Mouse (Mus musculus) heart, embryonic 11.5 days (tissue): ENCODE data around the gene Sfn. TPM values are rescaled to one million over a fixed set of nuclear protein-coding genes. Genes with fewer than 3 reads are reported as not detected.
"Not testable (repeated sequence)": the region's sequence is repeated elsewhere in the genome, so short reads cannot be mapped to it uniquely, and the experiment has no call there.

Experiments used
- ATAC-seq: fragments of 200-750 bp; cut with Nextera tagmentation; replicated peaks from 2 replicates; pipeline ENCODE4 v1.8.0; 2017; ENCODE audit warnings: moderate library complexity; ENCODE audit not compliant: insufficient number of reproducible peaks, low FRiP score, low TSS enrichment
- H3K27ac ChIP-seq: fragments of 300-500 bp; sonication (generic); 2 replicates; pipeline ENCODE4 v1.5.1; 2014; ENCODE audit warnings: mild to moderate bottlenecking, low read depth, low read length
- H3K27me3 ChIP-seq: fragments of 300-500 bp; sonication (generic); 2 replicates; pipeline ENCODE4 v1.6.1; 2014; ENCODE audit warnings: mild to moderate bottlenecking, low read length, mixed read lengths; ENCODE audit not compliant: control insufficient read depth, insufficient read depth
- H3K36me3 ChIP-seq: fragments of 300-500 bp; sonication (generic); 2 replicates; pipeline ENCODE4 v1.6.1; 2014; ENCODE audit warnings: mild to moderate bottlenecking, low read length, moderate library complexity, mixed read lengths; ENCODE audit not compliant: control insufficient read depth, insufficient read depth
- H3K4me1 ChIP-seq: fragments of 300-500 bp; sonication (generic); 2 replicates; pipeline ENCODE4 v1.6.1; 2014; ENCODE audit warnings: low read length; ENCODE audit not compliant: control insufficient read depth, insufficient read depth
- H3K4me2 ChIP-seq: fragments of 300-500 bp; sonication (generic); 2 replicates; pipeline ENCODE4 v1.6.1; 2014; ENCODE audit warnings: mild to moderate bottlenecking, moderate library complexity
- H3K4me3 ChIP-seq: fragments of 300-500 bp; sonication (generic); 2 replicates; pipeline ENCODE4 v1.5.1; 2014; ENCODE audit warnings: low read depth, low read length
- H3K9ac ChIP-seq: fragments of 300-500 bp; sonication (generic); 2 replicates; pipeline ENCODE4 v1.6.1; 2014; ENCODE audit warnings: mild to moderate bottlenecking, low read depth, low read length, moderate library complexity
- H3K9me3 ChIP-seq: fragments of 300-500 bp; sonication (generic); replicated peaks from 2 replicates; pipeline ENCODE4 v1.6.1; 2016; ENCODE audit warnings: low read length; ENCODE audit not compliant: control insufficient read depth
- WGBS: fragments of 180-500 bp; shearing (Covaris S2); extraction: QIAGEN DNeasy Blood & Tissue Kit; methylation state at CpG from one replicate; pipeline ENCODE4 v1.1.7; 2014; ENCODE audit not compliant: insufficient replicate concordance; 5-methylcytosine and 5-hydroxymethylcytosine counted together
- polyA plus RNA-seq: library from polyadenylated mRNA; unstranded; fragments of >200 nt; fragmentation: Nextera tagmentation; extraction: Ambion mirVana; gene quantifications from 2 replicates; pipeline ENCODE4 v1.2.1, GENCODE M21; 2014

Sfn gene
- 1.7 and 3.0 TPM in 2 replicates for polyA plus RNA-seq

DNA sequence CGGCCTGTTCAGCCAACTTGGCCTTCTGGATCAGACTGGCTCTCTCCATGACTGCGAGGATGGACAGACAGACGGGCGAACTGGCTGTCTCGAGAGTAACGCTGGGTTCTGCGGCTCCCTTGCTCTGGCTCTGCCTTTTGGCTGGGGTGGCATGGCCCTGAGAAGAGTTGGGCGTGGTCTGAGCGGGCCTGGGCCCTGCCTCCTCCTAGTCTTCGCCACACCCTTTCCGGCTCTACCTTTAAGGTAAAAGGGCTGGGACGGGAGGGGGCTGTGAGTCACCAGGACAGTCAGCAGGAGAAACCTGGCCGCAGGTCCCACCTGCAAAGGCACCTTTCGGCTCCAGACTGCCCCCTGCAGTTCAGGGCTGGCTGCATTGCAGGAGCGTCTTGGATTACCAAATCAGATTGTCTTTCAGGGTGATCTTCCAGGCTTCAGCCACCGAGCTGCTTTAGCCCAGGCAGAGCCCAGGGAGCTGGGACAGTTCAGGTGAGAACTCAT lies at the start of gene Sfn:
Gene Sfn (minus strand): TSS at position 448 of the 498 bp plus-strand sequence.
- WGBS, result 3% methylated on average over 16 of the region's 16 CpGs
- Histone ChIP-seq H3K27ac (no peak within 1 kb of the TSS), H3K4me2 (peak within 1 kb of the TSS; percentile 59), H3K27me3 (peaks cover 41% of the 10 kb centered on the region), H3K9me3 (no peaks in the 10 kb centered on the region), H3K4me3 (peak within 1 kb of the TSS; percentile 30), H3K36me3 (no peaks in the 10 kb centered on the region), H3K9ac (no peak within 1 kb of the TSS), H3K4me1 (peaks cover 14% of the 10 kb centered on the region)
- ATAC-seq, result no peak

- H3K4me2 ChIP-seq, result no peak overlapping the region
- no peaks in the 10 kb centered on the region for H3K27me3 ChIP-seq
- H3K27ac ChIP-seq, result no peak overlapping the region
- no peak overlapping the region for H3K4me3 ChIP-seq
- no peaks in the 10 kb centered on the region for H3K36me3 ChIP-seq
- ATAC-seq, result no peak
- H3K9me3 ChIP-seq, result no peaks in the 10 kb centered on the region
- WGBS, result 56% methylated on average over 10 of the region's 10 CpGs
- H3K4me1 ChIP-seq, result no peaks in the 10 kb centered on the region
- no peak overlapping the region for H3K9ac ChIP-seq
Measured at GRCm38 (mm10) chr4:133651445-133651844, 49.5 kb upstream of the Sfn start.

DNA sequence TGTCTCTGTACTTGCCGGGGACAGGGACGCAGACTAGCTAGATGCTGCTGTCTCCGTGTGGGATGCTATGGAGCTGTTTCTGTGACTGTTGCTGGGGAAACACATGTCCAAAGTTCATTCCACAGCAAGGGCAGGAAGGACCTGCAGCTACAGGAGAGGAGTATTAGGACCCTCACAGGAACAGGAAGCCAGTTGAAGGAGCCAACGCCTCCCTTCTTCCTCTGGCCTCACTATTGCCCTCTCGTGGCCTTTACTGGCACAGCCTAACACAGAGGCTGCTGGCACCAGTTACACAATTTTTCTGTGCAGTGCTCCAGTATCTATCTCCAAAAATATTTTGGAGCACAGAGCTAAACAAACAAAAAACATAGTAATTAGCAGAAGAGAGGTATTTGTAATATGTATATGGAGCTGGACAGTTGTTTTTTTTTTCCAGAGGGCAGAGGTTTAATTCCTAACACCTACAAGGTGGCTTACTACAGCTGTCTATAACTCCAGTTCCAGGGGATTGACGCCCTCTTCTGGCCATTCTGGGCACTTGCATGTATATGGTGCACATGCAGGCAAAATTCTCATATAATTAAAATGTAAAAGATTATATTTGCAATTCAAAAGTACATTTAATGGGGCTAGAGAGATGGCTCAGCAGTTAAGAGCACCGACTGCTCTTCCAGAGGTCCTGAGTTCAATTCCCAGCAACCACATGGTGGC lies 48.2 kb upstream of the Sfn start, which contains the start of gene Zdhhc18:
Gene Zdhhc18 (minus strand): TSS at position 166 of the 711 bp plus-strand sequence.
- no peak within 1 kb of the TSS for H3K9ac ChIP-seq
- no peaks in the 10 kb centered on the region for H3K9me3 ChIP-seq
- no peak within 1 kb of the TSS for H3K27ac ChIP-seq
- no peaks in the 10 kb centered on the region for H3K4me1 ChIP-seq
- ATAC-seq, result no peak
- H3K4me3 ChIP-seq, result peak within 1 kb of the TSS; percentile 22; the same call in 1 of the 2 replicates
- 36% methylated on average over 7 of the region's 7 CpGs for WGBS
- no peaks in the 10 kb centered on the region for H3K36me3 ChIP-seq
- H3K27me3 ChIP-seq, result no peaks in the 10 kb centered on the region
- peak within 1 kb of the TSS; percentile 54 for H3K4me2 ChIP-seq

DNA sequence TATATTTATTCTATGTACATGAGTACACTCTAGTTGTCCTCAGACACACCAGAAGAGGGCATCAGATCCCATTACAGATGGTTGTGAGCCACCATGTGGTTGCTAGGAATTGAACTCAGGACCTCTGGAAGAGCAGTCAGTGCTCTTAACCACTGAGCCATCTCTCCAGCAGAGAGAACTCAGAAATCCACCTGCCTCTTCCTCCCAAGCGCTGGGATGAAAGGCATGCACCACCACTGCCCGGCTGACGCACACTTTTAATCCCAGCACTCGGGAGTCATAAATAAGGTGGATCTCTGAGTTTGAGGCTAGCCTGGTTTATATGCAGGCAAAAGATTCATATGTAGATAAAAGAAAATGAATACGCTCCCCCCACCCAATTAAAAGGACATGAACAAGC lies 47.5 kb upstream of the Sfn start:
- 79% methylated on average over 5 of the region's 5 CpGs for WGBS
- ATAC-seq, H3K9me3 ChIP-seq, H3K36me3 ChIP-seq, H3K4me1 ChIP-seq, H3K27ac ChIP-seq, H3K9ac ChIP-seq, H3K27me3 ChIP-seq: not testable (repeated sequence)
- H3K4me3 ChIP-seq, result peak overlapping the region; percentile 22; the same call in 1 of the 2 replicates
- peak overlapping the region; percentile 54 for H3K4me2 ChIP-seq

- no peak for ATAC-seq
- H3K36me3 ChIP-seq, result no peaks in the 10 kb centered on the region
- H3K9ac ChIP-seq, result peak overlapping the region; percentile 2; the same call in 1 of the 2 replicates
- H3K9me3 ChIP-seq, result peaks cover 3% of the 10 kb centered on the region; the same call in 1 of the 2 replicates
- no peak overlapping the region for H3K27ac ChIP-seq
- no peaks in the 10 kb centered on the region for H3K27me3 ChIP-seq
- H3K4me2 ChIP-seq, result peak overlapping the region; percentile 20; the same call in 1 of the 2 replicates
- H3K4me3 ChIP-seq, result no peak overlapping the region
- 27% methylated on average over 21 of the region's 21 CpGs for WGBS
- H3K4me1 ChIP-seq, result 0 out of 2 replicates have a peak, but pooled peaks cover 4% of the 10 kb centered on the region
Measured at GRCm38 (mm10) chr4:133645680-133646079, 43.7 kb upstream of the Sfn start.

- Histone ChIP-seq H3K9me3 (peaks cover 3% of the 10 kb centered on the region; the same call in 1 of the 2 replicates), H3K4me3 (no peak overlapping the region)
Measured at GRCm38 (mm10) chr4:133645195-133645594, 43.2 kb upstream of the Sfn start.

GRCm38 (mm10) chr4:133634043-133634410 lies 32.1 kb upstream of the Sfn start:
- WGBS, result 71% methylated on average over 5 of the region's 5 CpGs
- no peak overlapping the region for H3K9ac ChIP-seq
- no peaks in the 10 kb centered on the region for H3K9me3 ChIP-seq
- no peaks in the 10 kb centered on the region for H3K27me3 ChIP-seq
- no peak overlapping the region for H3K27ac ChIP-seq
- no peak overlapping the region; the same call in 1 of the 2 replicates for H3K4me2 ChIP-seq
- H3K4me1 ChIP-seq, result peaks cover 10% of the 10 kb centered on the region; the same call in 1 of the 2 replicates
- no peaks in the 10 kb centered on the region for H3K36me3 ChIP-seq
- no peak for ATAC-seq
- H3K4me3 ChIP-seq, result no peak overlapping the region

More at GRCm38 (mm10) chr4:133645195-133645594, 43.2 kb upstream of the Sfn start:
- H3K4me2 ChIP-seq, result no peak overlapping the region
- H3K4me1 ChIP-seq, result 0 out of 2 replicates have a peak, but pooled peaks cover 4% of the 10 kb centered on the region
- 81% methylated on average over 3 of the region's 3 CpGs for WGBS
- no peaks in the 10 kb centered on the region for H3K27me3 ChIP-seq
- ATAC-seq, result no peak
- H3K27ac ChIP-seq, result no peak overlapping the region
- no peaks in the 10 kb centered on the region for H3K36me3 ChIP-seq
- H3K9ac ChIP-seq, result no peak overlapping the region

GRCm38 (mm10) chr4:133633332-133634042 lies 31.5 kb upstream of the Sfn start:
- ATAC-seq, result peak; percentile 84
- 17% methylated on average over 20 of the region's 47 CpGs for WGBS
- no peaks in the 10 kb centered on the region for H3K9me3 ChIP-seq
- no peaks in the 10 kb centered on the region for H3K27me3 ChIP-seq
- peak overlapping the region; percentile 70 for H3K4me3 ChIP-seq
- peaks cover 10% of the 10 kb centered on the region; the same call in 1 of the 2 replicates for H3K4me1 ChIP-seq
- H3K9ac ChIP-seq, result peak overlapping the region; percentile 80; the same call in 1 of the 2 replicates
- H3K36me3 ChIP-seq, result no peaks in the 10 kb centered on the region
- H3K4me2 ChIP-seq, result peak overlapping the region; percentile 94
- H3K27ac ChIP-seq, result no peak overlapping the region
